Mouse (Mus musculus): Measurements from ENCODE around the gene Acoxl. TPM values are rescaled to one million over a fixed set of nuclear protein-coding genes. Genes with fewer than 3 reads are reported as not detected.

Acoxl gene
- polyA plus RNA-seq, 1 experiment from 2014 or later = not detected

GRCm38 (mm10) chr2:127841402-127841801 is 2.7 kb downstream of the Acoxl start:
- H3K4me1 ChIP-seq (replicated peaks; ENCODE audit: control insufficient read depth, insufficient read depth, low read length) = no peaks in the 10 kb centered on the region
- no peak overlapping the region for H3K9ac ChIP-seq (replicated peaks; ENCODE audit: low read depth, low read length)
- no peak overlapping the region for H3K27ac ChIP-seq (ENCODE audit: low read length)
- H3K27me3 ChIP-seq (replicated peaks; ENCODE audit: control insufficient read depth, insufficient read depth, low read length) = peaks cover 15% of the 10 kb centered on the region; the same call in 1 of the 2 replicates
- ATAC-seq = no peak
- no peaks in the 10 kb centered on the region for H3K9me3 ChIP-seq (ENCODE audit: control insufficient read depth, low read length)
- H3K4me3 ChIP-seq (replicated peaks; ENCODE audit: low read length) = no peak overlapping the region
- 93% methylated on average over 1 of the region's 1 CpGs for WGBS
- no peak overlapping the region for H3K4me2 ChIP-seq (ENCODE audit: low read length)
- no peaks in the 10 kb centered on the region for H3K36me3 ChIP-seq (ENCODE audit: control insufficient read depth, insufficient read depth)

GRCm38 (mm10) chr2:127842421-127842820 is 3.7 kb downstream of the Acoxl start:
- 83% methylated on average over 3 of the region's 3 CpGs for WGBS
- no peak for ATAC-seq
- H3K27ac ChIP-seq (ENCODE audit: low read length) = no peak overlapping the region
- no peak overlapping the region for H3K4me3 ChIP-seq (replicated peaks; ENCODE audit: low read length)
- H3K9me3 ChIP-seq (ENCODE audit: control insufficient read depth, low read length) = no peaks in the 10 kb centered on the region
- H3K4me2 ChIP-seq (ENCODE audit: low read length) = no peak overlapping the region
- H3K36me3 ChIP-seq (ENCODE audit: control insufficient read depth, insufficient read depth) = no peaks in the 10 kb centered on the region
- no peak overlapping the region for H3K9ac ChIP-seq (replicated peaks; ENCODE audit: low read depth, low read length)
- peaks cover 13% of the 10 kb centered on the region; the same call in 1 of the 2 replicates for H3K27me3 ChIP-seq (replicated peaks; ENCODE audit: control insufficient read depth, insufficient read depth, low read length)
- H3K4me1 ChIP-seq (replicated peaks; ENCODE audit: control insufficient read depth, insufficient read depth, low read length) = no peaks in the 10 kb centered on the region

DNA sequence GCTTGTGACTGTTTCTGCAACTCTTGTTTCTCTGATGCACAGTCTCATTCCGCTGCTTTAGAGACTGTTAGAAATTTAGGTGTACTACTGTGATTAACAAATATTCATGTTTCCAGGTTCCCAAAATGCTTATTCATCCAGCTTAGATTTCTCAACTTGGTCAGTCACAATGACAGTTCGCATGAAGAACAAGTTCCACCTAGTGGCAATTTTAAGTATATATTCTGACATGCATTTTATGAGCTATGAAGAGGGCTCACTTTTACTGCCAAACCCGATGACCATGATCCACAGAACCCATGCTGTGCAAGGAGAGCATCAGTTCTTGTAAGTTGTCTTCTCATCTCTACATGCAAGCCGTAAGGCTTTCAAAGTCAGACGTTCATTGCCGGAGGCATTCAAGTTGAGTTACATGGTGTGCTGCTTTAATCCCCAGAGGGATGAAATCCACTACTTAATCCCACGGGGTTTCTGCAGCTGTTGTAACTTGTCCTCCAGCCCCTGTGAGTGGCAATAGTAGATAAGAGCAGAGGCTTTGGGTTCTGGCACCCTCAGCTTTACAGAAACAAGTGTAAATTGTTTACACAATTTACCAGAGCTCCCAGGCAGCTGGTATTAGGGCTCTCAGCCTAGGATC is 6.8 kb downstream of the Acoxl start:
- Histone ChIP-seq H3K36me3 (ENCODE audit: control insufficient read depth, insufficient read depth) (no peaks in the 10 kb centered on the region), H3K9ac (replicated peaks; ENCODE audit: low read depth, low read length) (no peak overlapping the region), H3K4me3 (replicated peaks; ENCODE audit: low read length) (no peak overlapping the region), H3K9me3 (ENCODE audit: control insufficient read depth, low read length) (no peaks in the 10 kb centered on the region), H3K27ac (ENCODE audit: low read length) (no peak overlapping the region), H3K4me1 (replicated peaks; ENCODE audit: control insufficient read depth, insufficient read depth, low read length) (no peaks in the 10 kb centered on the region), H3K4me2 (ENCODE audit: low read length) (no peak overlapping the region), H3K27me3 (replicated peaks; ENCODE audit: control insufficient read depth, insufficient read depth, low read length) (no peaks in the 10 kb centered on the region; the same call in 1 of the 2 replicates)
- 56% methylated on average over 7 of the region's 7 CpGs for WGBS
- ATAC-seq = no peak

DNA sequence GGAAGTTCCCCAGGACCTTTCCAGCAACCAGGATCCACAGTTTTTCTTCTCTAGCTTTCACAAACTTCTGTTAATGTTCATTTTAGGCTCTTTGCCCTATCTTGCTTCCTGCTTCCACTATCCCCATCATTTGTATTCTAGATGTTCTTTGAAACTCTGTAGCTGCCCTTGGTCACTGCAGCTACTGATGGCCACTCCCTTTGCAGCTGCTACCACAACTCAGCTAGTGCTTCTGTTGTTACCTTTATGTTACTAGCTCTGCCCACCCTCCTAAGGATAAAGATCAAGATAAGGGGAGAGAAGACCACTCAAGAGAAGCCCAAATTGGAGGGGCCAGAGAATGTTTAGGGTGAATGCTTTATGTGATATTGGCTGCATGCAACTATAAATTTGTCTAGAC is 7.3 kb downstream of the Acoxl start:
- Histone ChIP-seq H3K4me3 (replicated peaks; ENCODE audit: low read length) (no peak overlapping the region), H3K36me3 (ENCODE audit: control insufficient read depth, insufficient read depth) (no peaks in the 10 kb centered on the region), H3K27me3 (replicated peaks; ENCODE audit: control insufficient read depth, insufficient read depth, low read length) (no peaks in the 10 kb centered on the region; the same call in 1 of the 2 replicates), H3K4me2 (ENCODE audit: low read length) (no peak overlapping the region), H3K9me3 (ENCODE audit: control insufficient read depth, low read length) (no peaks in the 10 kb centered on the region), H3K9ac (replicated peaks; ENCODE audit: low read depth, low read length) (no peak overlapping the region), H3K27ac (ENCODE audit: low read length) (no peak overlapping the region), H3K4me1 (replicated peaks; ENCODE audit: control insufficient read depth, insufficient read depth, low read length) (no peaks in the 10 kb centered on the region)
- ATAC-seq = no peak

DNA sequence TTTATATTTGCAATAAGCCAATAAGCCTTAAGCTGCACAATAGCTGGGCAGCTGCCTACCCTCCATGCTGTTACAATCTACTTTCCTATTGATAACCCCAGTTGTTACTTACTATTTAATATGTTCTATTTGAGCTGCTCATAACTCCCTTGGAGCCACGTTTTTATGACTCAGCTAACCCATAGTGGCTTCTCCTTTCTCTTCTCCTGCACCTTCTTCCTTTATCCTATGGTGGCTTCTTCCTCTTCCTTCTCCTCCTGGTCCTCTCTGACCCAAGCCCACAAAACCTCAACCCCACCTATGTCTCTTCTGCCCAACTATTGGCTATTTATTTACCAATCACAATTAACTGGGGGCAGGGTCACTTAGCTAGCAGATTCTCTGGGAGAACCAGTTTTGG is 7.9 kb downstream of the Acoxl start:
- Histone ChIP-seq H3K4me1 (replicated peaks; ENCODE audit: control insufficient read depth, insufficient read depth, low read length) (no peaks in the 10 kb centered on the region), H3K27me3 (replicated peaks; ENCODE audit: control insufficient read depth, insufficient read depth, low read length) (no peaks in the 10 kb centered on the region; the same call in 1 of the 2 replicates), H3K9me3 (ENCODE audit: control insufficient read depth, low read length) (no peaks in the 10 kb centered on the region), H3K4me3 (replicated peaks; ENCODE audit: low read length) (no peak overlapping the region), H3K27ac (ENCODE audit: low read length) (no peak overlapping the region), H3K9ac (replicated peaks; ENCODE audit: low read depth, low read length) (no peak overlapping the region), H3K36me3 (ENCODE audit: control insufficient read depth, insufficient read depth) (no peaks in the 10 kb centered on the region), H3K4me2 (ENCODE audit: low read length) (no peak overlapping the region)
- ATAC-seq = no peak
- 21% methylated on average over 1 of the region's 1 CpGs for WGBS

DNA sequence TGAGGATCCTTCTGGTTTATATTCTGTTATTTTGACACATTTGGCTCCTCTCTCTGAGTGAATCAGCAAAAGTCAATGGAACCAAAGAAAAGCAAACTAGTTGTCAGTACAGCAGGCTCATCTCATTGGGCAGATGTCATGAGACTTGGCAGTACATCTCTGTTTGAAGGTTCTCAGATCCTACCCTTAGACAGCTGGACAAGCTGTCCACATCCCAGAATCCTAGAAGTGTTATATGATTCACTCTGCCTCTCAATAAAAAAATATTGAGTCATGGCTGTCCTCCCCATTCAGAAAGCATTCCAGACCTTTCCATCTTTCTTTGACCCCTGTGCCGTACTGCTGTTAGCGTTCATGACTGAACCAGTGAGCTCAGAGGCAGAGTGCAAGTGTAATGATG is 11.7 kb downstream of the Acoxl start:
- WGBS = 94% methylated on average over 2 of the region's 2 CpGs
- no peak for ATAC-seq
- Histone ChIP-seq H3K9me3 (ENCODE audit: control insufficient read depth, low read length) (no peaks in the 10 kb centered on the region), H3K4me1 (replicated peaks; ENCODE audit: control insufficient read depth, insufficient read depth, low read length) (no peaks in the 10 kb centered on the region), H3K4me3 (replicated peaks; ENCODE audit: low read length) (no peak overlapping the region), H3K9ac (replicated peaks; ENCODE audit: low read depth, low read length) (no peak overlapping the region), H3K4me2 (ENCODE audit: low read length) (no peak overlapping the region), H3K27me3 (replicated peaks; ENCODE audit: control insufficient read depth, insufficient read depth, low read length) (no peaks in the 10 kb centered on the region; the same call in 1 of the 2 replicates), H3K27ac (ENCODE audit: low read length) (no peak overlapping the region), H3K36me3 (ENCODE audit: control insufficient read depth, insufficient read depth) (no peaks in the 10 kb centered on the region)

DNA sequence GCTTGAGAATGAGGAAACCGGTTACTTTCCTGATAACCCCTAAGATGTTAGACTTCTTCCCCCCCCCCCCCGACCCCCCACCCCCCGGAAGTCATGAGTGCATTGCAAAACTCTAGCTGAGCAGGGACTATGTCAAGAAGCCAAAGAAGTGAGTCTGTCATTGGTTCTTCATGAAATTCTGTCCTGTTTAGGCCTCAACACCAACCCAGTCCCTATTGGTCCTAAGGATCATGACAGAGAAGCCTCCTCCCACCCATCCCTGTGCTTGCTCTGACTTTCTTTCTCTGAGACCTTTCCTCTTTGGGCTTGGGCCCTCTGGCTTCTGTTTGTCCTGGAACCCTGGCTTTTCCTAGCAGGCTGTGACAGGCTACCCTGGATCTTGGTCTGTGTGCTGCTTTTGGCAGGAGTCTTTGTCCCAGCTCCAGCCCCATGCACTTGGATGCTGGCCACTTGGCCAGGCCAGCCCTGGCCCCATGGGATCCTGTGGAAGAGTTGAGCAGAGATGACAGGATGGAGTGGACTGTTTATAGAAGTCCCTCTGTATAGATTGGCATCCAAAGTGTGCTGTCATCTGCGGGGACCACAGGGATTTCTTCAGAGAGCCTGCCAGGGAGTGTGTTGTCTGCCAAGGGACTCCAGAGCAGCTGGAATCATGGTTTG is 15.8 kb downstream of the Acoxl start:
- Histone ChIP-seq H3K4me1 (replicated peaks; ENCODE audit: control insufficient read depth, insufficient read depth, low read length) (no peaks in the 10 kb centered on the region), H3K27me3 (replicated peaks; ENCODE audit: control insufficient read depth, insufficient read depth, low read length) (no peaks in the 10 kb centered on the region), H3K27ac (ENCODE audit: low read length) (no peak overlapping the region), H3K9me3 (ENCODE audit: control insufficient read depth, low read length) (no peaks in the 10 kb centered on the region), H3K4me3 (replicated peaks; ENCODE audit: low read length) (no peak overlapping the region), H3K36me3 (ENCODE audit: control insufficient read depth, insufficient read depth) (no peaks in the 10 kb centered on the region), H3K9ac (replicated peaks; ENCODE audit: low read depth, low read length) (no peak overlapping the region), H3K4me2 (ENCODE audit: low read length) (no peak overlapping the region)
- ATAC-seq = peak; percentile 81
- 63% methylated on average over 4 of the region's 4 CpGs for WGBS

GRCm38 (mm10) chr2:127864381-127864780 is 25.7 kb downstream of the Acoxl start:
- no peak overlapping the region for H3K27ac ChIP-seq (ENCODE audit: low read length)
- no peaks in the 10 kb centered on the region for H3K36me3 ChIP-seq (ENCODE audit: control insufficient read depth, insufficient read depth)
- no peak overlapping the region for H3K4me2 ChIP-seq (ENCODE audit: low read length)
- no peak overlapping the region for H3K4me3 ChIP-seq (replicated peaks; ENCODE audit: low read length)
- no peaks in the 10 kb centered on the region for H3K27me3 ChIP-seq (replicated peaks; ENCODE audit: control insufficient read depth, insufficient read depth, low read length)
- no peak overlapping the region for H3K9ac ChIP-seq (replicated peaks; ENCODE audit: low read depth, low read length)
- WGBS = 88% methylated on average over 4 of the region's 4 CpGs
- H3K4me1 ChIP-seq (replicated peaks; ENCODE audit: control insufficient read depth, insufficient read depth, low read length) = no peaks in the 10 kb centered on the region
- ATAC-seq = no peak
- no peaks in the 10 kb centered on the region for H3K9me3 ChIP-seq (ENCODE audit: control insufficient read depth, low read length)

GRCm38 (mm10) chr2:127881063-127881462 is 42.4 kb downstream of the Acoxl start:
- H3K4me2 ChIP-seq (ENCODE audit: low read length) = no peak overlapping the region
- H3K27me3 ChIP-seq (replicated peaks; ENCODE audit: control insufficient read depth, insufficient read depth, low read length) = no peaks in the 10 kb centered on the region
- no peak overlapping the region for H3K27ac ChIP-seq (ENCODE audit: low read length)
- H3K36me3 ChIP-seq (ENCODE audit: control insufficient read depth, insufficient read depth) = no peaks in the 10 kb centered on the region
- no peaks in the 10 kb centered on the region for H3K9me3 ChIP-seq (ENCODE audit: control insufficient read depth, low read length)
- ATAC-seq = no peak
- H3K4me3 ChIP-seq (replicated peaks; ENCODE audit: low read length) = no peak overlapping the region
- H3K4me1 ChIP-seq (replicated peaks; ENCODE audit: control insufficient read depth, insufficient read depth, low read length) = no peaks in the 10 kb centered on the region
- no peak overlapping the region for H3K9ac ChIP-seq (replicated peaks; ENCODE audit: low read depth, low read length)
- 87% methylated on average over 5 of the region's 5 CpGs for whole genome bisulfite sequencing

All from forebrain, embryonic 16.5 days (tissue).